10 mouse cellular contexts compared by ENCODE assay signal in genomic region chr5:74048846-74049495, GRCm38 (mm10). TPM values are rescaled to one million over a fixed set of nuclear protein-coding genes. Genes with fewer than 3 reads are reported as not detected.
DNase-seq lines count a peak whose midpoint lies in the region; ATAC-seq and TF ChIP-seq lines count a peak whose summit lies in the region.
"Had no signal": no experiment of that assay in that cellular context is flagged by ENCODE, and none has a peak within 500 bp of the region (broad histone marks: within the 10 kb centered on the region; RNA-seq: fewer than 3 reads in every experiment).

No protein-coding gene starts in this region.

- DNase-seq in cerebellum, adult 11-12 months = peak; percentile 67
- no peak for DNase-seq in hindbrain, embryonic 11.5 days (ENCODE audit: low spot score)
- peak; percentile 38 for DNase-seq in lung, postnatal 0 days (ENCODE audit: low spot score)
- DNase-seq in lung, postnatal 14 days = no peak
- DNase-seq in forebrain, embryonic 14.5 days (ENCODE audit: low spot score) = no peak
- DNase-seq: right cerebral cortex, postnatal 25 days had no signal

- H3K27ac ChIP-seq in hindbrain, embryonic 15.5 days (replicated peaks) = 0 out of 2 replicates have a peak overlapping the region, but pooled peaks have one; percentile 5
- no peak overlapping the region for H3K27ac ChIP-seq in hindbrain, embryonic 11.5 days (ENCODE audit: low read depth, low read length)
- peak overlapping the region; percentile 26; the same call in 1 of the 2 replicates for H3K27ac ChIP-seq in lung, postnatal 0 days (ENCODE audit: low read length)
- peak overlapping the region; percentile 42; the same call in 1 of the 2 replicates for H3K27ac ChIP-seq in stomach, embryonic 16.5 days (ENCODE audit: low read length)
- H3K27ac ChIP-seq in forebrain, embryonic 14.5 days (ENCODE audit: low read depth, low read length) = no peak overlapping the region

- no peaks in the 10 kb centered on the region for H3K27me3 ChIP-seq in hindbrain, embryonic 15.5 days
- H3K27me3 ChIP-seq in hindbrain, embryonic 11.5 days (ENCODE audit: control insufficient read depth, insufficient read depth, low read length) = no peaks in the 10 kb centered on the region
- H3K27me3 ChIP-seq in lung, postnatal 0 days (replicated peaks; ENCODE audit: insufficient read depth, low read length) = no peaks in the 10 kb centered on the region
- H3K27me3 ChIP-seq in stomach, embryonic 16.5 days (ENCODE audit: control insufficient read depth, insufficient read depth, low read length) = no peaks in the 10 kb centered on the region
- no peaks in the 10 kb centered on the region for H3K27me3 ChIP-seq in forebrain, embryonic 14.5 days (replicated peaks; ENCODE audit: control insufficient read depth, insufficient read depth, low read length)

- no peak for TF ChIP-seq CTCF in lung, postnatal 0 days (IDR thresholded peaks at IDR 0.05)

- WGBS in hindbrain, embryonic 15.5 days = 69% methylated on average over 16 of the region's 16 CpGs
- 94% methylated on average over 16 of the region's 16 CpGs for WGBS in hindbrain, embryonic 11.5 days
- WGBS in lung, postnatal 0 days = 43% methylated on average over 16 of the region's 16 CpGs
- 55% methylated on average over 16 of the region's 16 CpGs for WGBS in stomach, embryonic 16.5 days
- 77% methylated on average over 16 of the region's 16 CpGs for WGBS in forebrain, embryonic 14.5 days

- no peak for ATAC-seq in cerebellum, adult (ENCODE audit: insufficient number of reproducible peaks, low FRiP score, low TSS enrichment)
- no peak for ATAC-seq in hindbrain, embryonic 15.5 days (ENCODE audit: low FRiP score, low read depth)
- no peak for ATAC-seq in hindbrain, embryonic 11.5 days (ENCODE audit: low FRiP score)
- ATAC-seq in lung, postnatal 0 days = no peak
- no peak for ATAC-seq in stomach, embryonic 16.5 days (ENCODE audit: insufficient read depth, low FRiP score)
- ATAC-seq in forebrain, embryonic 14.5 days = no peak
- ATAC-seq: activated CD4-positive, CD25-positive, alpha-beta regulatory T cell, adult 4 months had no signal

- no peak overlapping the region for H3K9ac ChIP-seq in hindbrain, embryonic 15.5 days
- no peak overlapping the region for H3K9ac ChIP-seq in hindbrain, embryonic 11.5 days (ENCODE audit: low read depth, low read length)
- H3K9ac ChIP-seq in lung, postnatal 0 days (replicated peaks; ENCODE audit: low read depth) = no peak overlapping the region
- H3K9ac ChIP-seq in stomach, embryonic 16.5 days (ENCODE audit: low read length) = no peak overlapping the region
- H3K9ac ChIP-seq in forebrain, embryonic 14.5 days (ENCODE audit: low read length) = no peak overlapping the region

- no peak for TF ChIP-seq EP300 in lung, postnatal 0 days (IDR thresholded peaks at IDR 0.05)

- no peak overlapping the region for H3K4me2 ChIP-seq in hindbrain, embryonic 15.5 days
- H3K4me2 ChIP-seq in hindbrain, embryonic 11.5 days (replicated peaks; ENCODE audit: low read depth, low read length) = no peak overlapping the region
- H3K4me2 ChIP-seq in lung, postnatal 0 days (replicated peaks; ENCODE audit: low read depth, low read length) = no peak overlapping the region; the same call in 1 of the 2 replicates
- peak overlapping the region; percentile 19; the same call in 1 of the 2 replicates for H3K4me2 ChIP-seq in stomach, embryonic 16.5 days (ENCODE audit: low read depth, low read length)
- no peak overlapping the region for H3K4me2 ChIP-seq in forebrain, embryonic 14.5 days (ENCODE audit: low read length)

- no peaks in the 10 kb centered on the region for H3K9me3 ChIP-seq in hindbrain, embryonic 15.5 days
- no peaks in the 10 kb centered on the region for H3K9me3 ChIP-seq in hindbrain, embryonic 11.5 days (ENCODE audit: control insufficient read depth, low read length)
- no peaks in the 10 kb centered on the region for H3K9me3 ChIP-seq in lung, postnatal 0 days (ENCODE audit: low read length)
- no peaks in the 10 kb centered on the region for H3K9me3 ChIP-seq in stomach, embryonic 16.5 days (replicated peaks; ENCODE audit: control insufficient read depth, low read length)
- no peaks in the 10 kb centered on the region for H3K9me3 ChIP-seq in forebrain, embryonic 14.5 days (replicated peaks; ENCODE audit: control insufficient read depth, low read length)

- H3K36me3 ChIP-seq in hindbrain, embryonic 15.5 days = no peaks in the 10 kb centered on the region
- no peaks in the 10 kb centered on the region for H3K36me3 ChIP-seq in hindbrain, embryonic 11.5 days (ENCODE audit: control insufficient read depth, insufficient read depth, low read length)
- no peaks in the 10 kb centered on the region for H3K36me3 ChIP-seq in lung, postnatal 0 days (ENCODE audit: insufficient read depth, low read length)
- no peaks in the 10 kb centered on the region for H3K36me3 ChIP-seq in stomach, embryonic 16.5 days (ENCODE audit: control insufficient read depth, insufficient read depth, low read length)
- H3K36me3 ChIP-seq in forebrain, embryonic 14.5 days (ENCODE audit: control insufficient read depth, insufficient read depth, low read length) = no peaks in the 10 kb centered on the region

- H3K4me3 ChIP-seq in hindbrain, embryonic 15.5 days = no peak overlapping the region
- H3K4me3 ChIP-seq in hindbrain, embryonic 11.5 days (ENCODE audit: low read depth, low read length) = no peak overlapping the region
- H3K4me3 ChIP-seq in lung, postnatal 0 days (ENCODE audit: low read depth, low read length) = no peak overlapping the region
- H3K4me3 ChIP-seq in stomach, embryonic 16.5 days (replicated peaks; ENCODE audit: low read length) = no peak overlapping the region
- H3K4me3 ChIP-seq in forebrain, embryonic 14.5 days (ENCODE audit: low read depth, low read length) = no peak overlapping the region

- H3K4me1 ChIP-seq in hindbrain, embryonic 15.5 days (replicated peaks) = peaks cover 35% of the 10 kb centered on the region
- H3K4me1 ChIP-seq in hindbrain, embryonic 11.5 days (replicated peaks; ENCODE audit: control insufficient read depth, insufficient read depth, low read length) = no peaks in the 10 kb centered on the region
- peaks cover 19% of the 10 kb centered on the region; the same call in 1 of the 2 replicates for H3K4me1 ChIP-seq in lung, postnatal 0 days (ENCODE audit: insufficient read depth, low read depth, low read length)
- H3K4me1 ChIP-seq in stomach, embryonic 16.5 days (ENCODE audit: control insufficient read depth, insufficient read depth, low read length) = peaks cover 20% of the 10 kb centered on the region
- 0 out of 2 replicates have a peak, but pooled peaks cover 4% of the 10 kb centered on the region for H3K4me1 ChIP-seq in forebrain, embryonic 14.5 days (ENCODE audit: control insufficient read depth, insufficient read depth, low read length)

RNA-seq across cellular contexts. Expression of gene Usp46, which starts 19.3 kb away (rescaled TPM):
- 32.1 and 38.5 TPM in 2 replicates for polyA plus RNA-seq in hindbrain, embryonic 15.5 days (2015; fragmentation: Nextera tagmentation; extraction: Ambion mirVana)
- 36.7 and 38.4 TPM in 2 replicates for polyA plus RNA-seq in hindbrain, embryonic 11.5 days (2014; fragmentation: Nextera tagmentation; extraction: Ambion mirVana)
- 27.3 and 33.8 TPM in 2 replicates for polyA plus RNA-seq in lung, postnatal 0 days (2015; fragmentation: Nextera tagmentation; extraction: Ambion mirVana)
- polyA plus RNA-seq in stomach, embryonic 16.5 days (2015; fragmentation: Nextera tagmentation; extraction: Ambion mirVana) = 32.1 and 32.3 TPM in 2 replicates
- polyA plus RNA-seq in forebrain, embryonic 14.5 days (2014; fragmentation: Nextera tagmentation; extraction: Ambion mirVana) = 31.8 and 41.6 TPM in 2 replicates

Comparison
In these comparisons a context has a peak if more than half of its experiments do, and no peak if none do; other contexts are left out.
1. DNase-seq: peak in cerebellum, adult 11-12 months (single experiment) and lung, postnatal 0 days (single experiment); none in hindbrain, embryonic 11.5 days (single experiment), lung, postnatal 14 days (single experiment) and forebrain, embryonic 14.5 days (single experiment).
2. H3K27ac ChIP-seq: peak in hindbrain, embryonic 15.5 days (single experiment), lung, postnatal 0 days (single experiment) and stomach, embryonic 16.5 days (single experiment); none in hindbrain, embryonic 11.5 days (single experiment) and forebrain, embryonic 14.5 days (single experiment).